Mouse (Mus musculus) embryo, embryonic 10 days (tissue): ENCODE data around the gene Mecom.

Source experiments
- DNase-seq: peaks from one replicate; pipeline ENCODE4 v3.0.0-alpha.2; 2015; ENCODE audit warnings: low spot score

Gene Mecom

DNA sequence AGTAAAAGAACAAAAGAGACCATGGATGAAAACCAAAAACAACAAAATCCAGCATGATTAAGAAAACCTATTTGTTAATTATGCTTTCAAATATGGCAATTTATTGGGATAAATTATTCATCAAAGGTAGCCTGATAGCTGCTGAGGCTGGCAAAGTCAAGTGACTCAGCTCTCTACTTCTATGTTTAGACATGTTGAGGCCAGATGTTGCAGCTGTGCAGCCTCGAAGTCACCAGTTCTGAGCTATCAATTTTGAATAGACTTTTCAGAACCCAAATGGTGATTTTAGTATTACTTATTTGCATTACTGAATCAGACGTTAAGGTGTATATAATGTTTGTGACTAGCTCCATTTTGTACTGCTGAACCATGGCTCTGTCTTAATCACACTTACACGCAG lies 588.8 kb downstream of the Mecom start:
- DNase-seq, result no peak

DNA sequence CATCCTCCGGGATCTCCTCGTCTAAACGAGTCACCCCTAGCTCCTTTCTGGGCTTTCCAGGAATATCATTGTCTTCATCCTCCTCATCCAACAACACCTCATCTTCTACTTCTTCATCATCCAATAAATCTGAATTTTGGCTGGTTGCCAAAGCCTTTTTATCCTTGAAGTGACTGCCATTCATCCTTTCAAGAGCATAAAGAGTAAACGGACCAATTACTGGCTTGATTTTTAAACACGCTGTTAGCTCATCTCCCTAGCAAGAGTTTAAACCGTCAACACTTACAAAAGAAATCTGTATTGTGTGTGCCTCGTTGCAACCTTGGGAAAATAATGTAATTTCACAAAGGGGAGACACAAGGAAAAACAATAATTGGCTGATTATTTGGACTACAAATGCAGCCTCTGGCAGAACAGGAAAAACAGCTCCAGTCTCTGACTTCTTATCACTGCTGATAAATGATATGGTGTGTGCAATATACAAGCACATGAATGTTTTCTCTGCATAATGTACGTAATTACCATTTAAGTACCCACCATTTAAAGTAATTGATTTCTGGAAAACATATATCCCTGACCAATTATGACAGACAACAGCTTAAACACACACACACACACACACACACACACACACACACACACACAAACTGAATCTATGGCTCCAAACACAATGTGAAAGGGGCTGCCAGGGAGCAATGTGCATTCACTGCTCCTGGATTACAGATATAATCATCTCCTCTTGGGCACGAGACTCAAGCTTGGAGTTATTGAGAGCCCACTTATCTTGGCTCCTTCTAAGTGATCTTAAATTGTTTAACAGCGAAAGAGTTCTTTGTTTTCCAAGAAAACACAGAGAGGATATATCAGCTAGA lies 590.2 kb downstream of the Mecom start:
- no peak for DNase-seq

DNA sequence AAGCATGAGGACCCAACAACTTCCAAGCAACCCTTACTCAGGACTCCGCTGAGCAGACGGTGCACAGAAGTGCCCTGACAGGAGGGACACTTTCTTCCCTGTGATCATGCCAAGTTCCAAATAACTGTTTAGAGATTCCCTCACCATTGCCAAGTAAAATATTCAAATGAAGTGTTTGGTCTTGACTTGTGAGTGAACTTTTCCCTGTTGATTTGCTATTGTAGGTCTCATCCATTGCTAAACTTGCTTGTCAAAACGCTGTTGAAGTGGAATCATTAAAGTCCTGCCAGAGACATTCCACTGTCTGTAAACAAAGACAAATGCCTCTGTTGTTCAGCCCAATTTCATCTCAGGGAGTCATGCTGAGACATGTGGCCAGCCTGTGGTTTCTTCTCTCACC lies 594.5 kb downstream of the Mecom start:
- no peak for DNase-seq

DNA sequence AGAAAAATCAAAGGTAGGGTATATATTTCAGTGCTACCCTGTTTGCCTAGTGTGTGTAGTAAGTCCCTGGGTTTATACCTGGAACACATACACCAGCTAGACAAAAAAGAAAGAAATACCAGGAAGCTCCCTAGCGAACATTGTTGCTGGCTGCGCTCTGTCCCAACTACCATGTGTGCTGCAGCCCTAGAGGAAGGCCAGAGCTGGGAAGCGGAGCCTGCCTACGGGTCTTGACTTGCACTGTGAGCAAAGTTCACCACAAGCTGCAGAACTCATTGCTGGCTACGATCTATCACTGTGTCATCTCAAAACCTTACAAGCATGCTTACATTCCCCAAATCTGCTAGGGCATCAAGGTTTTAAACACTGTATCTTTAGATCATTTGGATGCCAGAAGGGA lies 597.0 kb downstream of the Mecom start:
- DNase-seq, result peak; percentile 35

DNA sequence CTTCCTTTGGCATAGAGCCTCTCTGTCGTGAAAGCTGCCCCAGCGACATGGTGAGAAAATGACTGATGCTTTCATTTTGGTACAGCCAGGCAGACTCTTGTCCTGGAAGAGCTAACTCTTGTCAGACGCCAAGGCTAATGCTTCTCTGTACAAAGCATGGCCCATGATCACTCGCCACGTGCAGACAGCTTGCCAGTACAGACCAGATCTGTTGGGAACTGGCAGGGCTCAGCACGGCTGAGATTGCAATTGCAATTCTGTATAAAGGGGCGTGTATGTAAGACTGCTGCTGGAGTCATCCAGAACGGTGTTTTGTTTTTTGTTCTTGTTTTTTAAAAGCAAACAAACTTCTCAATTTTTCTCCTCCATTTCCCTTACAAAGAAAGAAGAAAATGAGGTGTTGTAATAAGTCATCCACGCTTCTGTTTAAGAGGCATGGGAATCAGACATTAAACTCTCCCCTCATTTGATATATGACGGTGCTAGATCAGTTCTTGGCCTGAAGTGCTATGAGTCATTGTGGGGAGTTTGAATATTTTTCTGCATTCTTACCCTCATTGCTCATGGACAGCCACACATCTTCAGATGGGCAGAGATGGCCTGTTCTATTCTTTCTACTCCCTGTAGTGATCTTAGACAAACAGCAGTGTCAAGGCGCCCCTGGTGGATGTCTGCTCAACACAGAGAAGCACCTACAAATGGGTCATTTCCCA lies 644.1 kb downstream of the Mecom start:
- no peak for DNase-seq
